Mouse (Mus musculus) inflammation-experienced regulatory T-cells, adult 16 weeks (primary cell): ENCODE measurements around the gene Ccdc185. TPM values are rescaled to one million over a fixed set of nuclear protein-coding genes. Genes with fewer than 3 reads are reported as not detected.

Experiments used
- polyA plus RNA-seq: library from polyadenylated mRNA; unstranded; fragments of 100-300 nt; shearing (Covaris generic); gene quantifications from one replicate; pipeline ENCODE4 v1.2.1, GENCODE M21; 2017

Gene Ccdc185
- not detected for polyA plus RNA-seq

DNA sequence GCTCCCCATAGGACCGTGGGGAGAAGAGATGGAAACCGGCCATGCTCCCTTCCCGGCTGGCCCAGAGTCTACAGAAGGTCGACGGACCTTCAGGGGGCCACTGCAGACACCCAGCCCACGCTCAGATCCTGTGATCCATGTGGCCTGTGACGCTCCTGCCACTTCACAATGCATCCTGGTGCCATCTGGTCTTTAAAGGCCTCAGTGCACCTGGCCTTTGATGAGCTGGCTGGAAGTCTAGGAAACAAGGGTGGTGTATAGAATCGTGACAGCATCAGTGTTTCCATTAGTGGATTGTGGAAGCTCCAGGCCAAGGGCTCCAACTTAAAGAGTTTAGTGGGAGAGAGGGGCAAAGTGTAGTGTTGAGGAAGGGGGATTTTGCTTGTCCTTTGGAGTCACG is at the start of gene Ccdc185:
Ccdc185 (minus strand) TSS at position 101 of the 400 bp plus-strand sequence.

GRCm38 (mm10) chr1:182763716-182764461 is 14.9 kb upstream of the Ccdc185 start, which contains the start of gene Susd4:
Gene Susd4 (plus strand): TSS chr1:182763860.

Other genes starting within 250 kb of the Ccdc185 start
- gene Capn2, start 231.6 kb downstream of the Ccdc185 start, polyA plus RNA-seq = 64.8 TPM
- not detected for gene Capn8, start 184.2 kb downstream of the Ccdc185 start, polyA plus RNA-seq
- 6.9 TPM for gene Susd4, start 14.7 kb upstream of the Ccdc185 start, polyA plus RNA-seq
- gene Tlr5, start 205.6 kb upstream of the Ccdc185 start, polyA plus RNA-seq = 0.13 TPM